Mouse (Mus musculus) lung, embryonic 14.5 days (tissue): ENCODE measurements around the gene Tcf7l2. TPM values are rescaled to one million over a fixed set of nuclear protein-coding genes. Genes with fewer than 3 reads are reported as not detected.

Experiments used
- ATAC-seq: fragments of 200-750 bp; cut with Nextera tagmentation; 2 replicates; pipeline ENCODE4 v1.8.0; 2017; ENCODE audit warnings: mild to moderate bottlenecking, moderate TSS enrichment, moderate library complexity; ENCODE audit not compliant: insufficient read depth
- DNase-seq: peaks from one replicate; pipeline ENCODE4 v3.0.0-alpha.2; 2015
- H3K27ac ChIP-seq: fragments of 300-500 bp; sonication (generic); 2 replicates; pipeline ENCODE4 v1.5.1; 2014; ENCODE audit warnings: low read depth, mild to moderate bottlenecking, moderate library complexity
- H3K27me3 ChIP-seq: fragments of 300-500 bp; sonication (generic); 2 replicates; pipeline ENCODE4 v1.6.1; 2014; ENCODE audit warnings: low read length, control low read depth; ENCODE audit not compliant: insufficient read depth
- H3K36me3 ChIP-seq: fragments of 300-500 bp; sonication (generic); 2 replicates; pipeline ENCODE4 v1.6.1; 2014; ENCODE audit warnings: control low read depth; ENCODE audit not compliant: insufficient read depth
- H3K4me1 ChIP-seq: fragments of 300-500 bp; sonication (generic); 2 replicates; pipeline ENCODE4 v1.6.1; 2014; ENCODE audit warnings: antibody characterized with exemption, control low read depth; ENCODE audit not compliant: insufficient read depth
- H3K4me2 ChIP-seq: fragments of 300-500 bp; sonication (generic); 2 replicates; pipeline ENCODE4 v1.6.1; 2014; ENCODE audit warnings: mild to moderate bottlenecking
- H3K4me3 ChIP-seq: fragments of 300-500 bp; sonication (generic); 2 replicates; pipeline ENCODE4 v1.5.1; 2014; ENCODE audit warnings: low read depth, low read length
- H3K9ac ChIP-seq: fragments of 300-500 bp; sonication (generic); 2 replicates; pipeline ENCODE4 v1.6.1; 2014
- H3K9me3 ChIP-seq: fragments of 300-500 bp; sonication (generic); 2 replicates; pipeline ENCODE4 v1.6.1; 2016; ENCODE audit warnings: low read depth, low read length, control low read depth
- CTCF ChIP-seq: IDR thresholded peaks from 2 replicates; pipeline ENCODE4 v1.5.1; 2016; ENCODE audit warnings: antibody characterized with exemption, low read depth
- WGBS: fragments of 180-500 bp; shearing (Covaris S2); extraction: QIAGEN DNeasy Blood & Tissue Kit; methylation state at CpG from one replicate; pipeline ENCODE4 v1.1.7; 2014; 5-methylcytosine and 5-hydroxymethylcytosine counted together
- polyA plus RNA-seq: library from polyadenylated mRNA; unstranded; fragments of >200 nt; fragmentation: Nextera tagmentation; extraction: Ambion mirVana; gene quantifications from 2 replicates; pipeline ENCODE4 v1.2.1, GENCODE M21; 2014

Gene Tcf7l2
- polyA plus RNA-seq, 1 experiment from 2014 or later, result 57.1 TPM

GRCm38 (mm10) chr19:55747237-55747925 is 5.8 kb downstream of the Tcf7l2 start:
- DNase-seq, result no peak
- Histone ChIP-seq H3K27me3 (no peaks in the 10 kb centered on the region), H3K9ac (no peak overlapping the region), H3K4me1 (peaks cover 37% of the 10 kb centered on the region), H3K4me2 (peak overlapping the region; percentile 27; the same call in 1 of the 2 replicates), H3K27ac (no peak overlapping the region), H3K9me3 (no peaks in the 10 kb centered on the region), H3K4me3 (no peak overlapping the region), H3K36me3 (no peaks in the 10 kb centered on the region)
- TF ChIP-seq CTCF, result no peak
- 24% methylated on average over 13 of the region's 13 CpGs for WGBS
- ATAC-seq, result no peak

DNA sequence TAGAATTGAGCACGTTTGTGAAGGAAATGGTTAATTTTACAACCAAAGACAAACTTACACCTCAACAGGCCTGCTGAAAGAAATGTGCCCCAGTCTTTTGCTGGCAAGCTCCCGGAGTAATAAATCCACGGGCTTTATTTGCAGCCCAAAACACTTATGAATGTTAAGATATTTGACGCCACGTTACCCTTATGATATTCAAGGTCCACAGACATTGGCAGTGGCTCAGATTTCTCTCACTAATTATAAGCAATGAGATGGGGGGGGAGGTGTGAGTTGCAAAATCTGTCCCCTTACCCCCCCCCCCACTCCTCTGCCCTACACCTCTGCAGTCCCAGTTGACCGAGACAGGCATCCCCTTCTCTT is 6.3 kb downstream of the Tcf7l2 start:
- H3K4me2 ChIP-seq, result peak overlapping the region; percentile 27; the same call in 1 of the 2 replicates
- H3K4me1 ChIP-seq, result peaks cover 37% of the 10 kb centered on the region
- DNase-seq (peak; percentile 47), ATAC-seq (no peak)
- TF ChIP-seq CTCF, result no peak
- no peaks in the 10 kb centered on the region for H3K36me3 ChIP-seq
- no peak overlapping the region for H3K9ac ChIP-seq
- WGBS, result 24% methylated on average over 6 of the region's 6 CpGs
- no peaks in the 10 kb centered on the region for H3K27me3 ChIP-seq
- no peaks in the 10 kb centered on the region for H3K9me3 ChIP-seq
- no peak overlapping the region for H3K4me3 ChIP-seq
- H3K27ac ChIP-seq, result no peak overlapping the region

DNA sequence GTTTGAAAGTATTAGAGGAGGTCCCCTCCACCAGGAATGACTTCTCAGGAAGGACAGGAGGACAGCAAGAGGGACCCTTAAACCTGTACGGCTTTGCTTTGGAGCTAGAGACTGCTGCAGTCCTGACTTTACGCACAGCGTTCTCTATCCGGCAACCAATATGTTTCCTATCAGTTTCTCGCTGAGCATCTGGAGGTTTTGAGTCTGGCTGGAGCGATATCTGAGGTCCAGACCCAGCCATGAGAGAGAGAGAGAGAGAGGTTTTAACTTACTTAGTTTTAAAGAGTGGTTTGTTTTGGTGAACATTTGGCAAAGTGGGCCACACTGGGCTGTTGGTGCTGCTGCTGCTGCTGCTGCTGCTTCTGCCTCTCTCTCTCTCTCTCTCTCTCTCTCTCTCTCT is 7.2 kb downstream of the Tcf7l2 start:
- 36% methylated on average over 6 of the region's 6 CpGs for WGBS
- no peaks in the 10 kb centered on the region for H3K9me3 ChIP-seq
- TF ChIP-seq CTCF, result no peak
- no peak for ATAC-seq
- H3K27me3 ChIP-seq, result no peaks in the 10 kb centered on the region
- H3K27ac ChIP-seq, result no peak overlapping the region
- H3K4me2 ChIP-seq, result peak overlapping the region; percentile 13; the same call in 1 of the 2 replicates
- peaks cover 37% of the 10 kb centered on the region for H3K4me1 ChIP-seq
- DNase-seq, result peak; percentile 41
- no peak overlapping the region for H3K9ac ChIP-seq
- no peak overlapping the region for H3K4me3 ChIP-seq
- no peaks in the 10 kb centered on the region for H3K36me3 ChIP-seq

- Histone ChIP-seq H3K9ac (no peak overlapping the region), H3K27me3 (no peaks in the 10 kb centered on the region), H3K36me3 (no peaks in the 10 kb centered on the region), H3K4me3 (no peak overlapping the region), H3K27ac (no peak overlapping the region), H3K9me3 (no peaks in the 10 kb centered on the region), H3K4me2 (peak overlapping the region; percentile 12; the same call in 1 of the 2 replicates), H3K4me1 (peaks cover 37% of the 10 kb centered on the region)
- TF ChIP-seq CTCF, result no peak
- DNase-seq (no peak), ATAC-seq (no peak)
- WGBS, result 39% methylated on average over 7 of the region's 7 CpGs
These were observed 7.9 kb downstream of the Tcf7l2 start for GRCm38 (mm10) chr19:55749532-55749931.

DNA sequence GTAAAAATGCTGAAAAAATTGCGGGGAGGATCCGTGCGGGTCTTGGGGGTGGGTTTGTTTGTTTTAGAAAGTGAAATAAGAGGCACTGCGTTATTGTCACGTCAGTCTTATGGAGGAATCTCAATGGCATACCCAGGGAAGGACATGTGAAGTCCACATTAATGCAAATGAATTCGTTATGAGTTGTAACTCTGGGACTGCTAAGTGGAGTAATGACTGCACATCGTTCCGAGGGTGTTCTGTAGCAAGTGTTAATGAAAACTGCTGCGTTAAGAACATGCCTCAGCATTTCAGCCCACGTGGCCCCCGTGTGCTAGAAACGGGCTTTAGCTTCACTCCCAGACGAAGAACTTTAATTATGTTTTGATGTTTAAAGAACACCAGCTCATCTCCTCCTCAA is 8.4 kb downstream of the Tcf7l2 start:
- Histone ChIP-seq H3K36me3 (0 out of 2 replicates have a peak, but pooled peaks cover 3% of the 10 kb centered on the region), H3K27me3 (no peaks in the 10 kb centered on the region), H3K27ac (no peak overlapping the region), H3K9ac (no peak overlapping the region), H3K4me2 (no peak overlapping the region), H3K4me1 (peaks cover 34% of the 10 kb centered on the region), H3K4me3 (no peak overlapping the region), H3K9me3 (no peaks in the 10 kb centered on the region)
- ATAC-seq (no peak), DNase-seq (no peak)
- TF ChIP-seq CTCF, result no peak
- 42% methylated on average over 13 of the region's 13 CpGs for WGBS

GRCm38 (mm10) chr19:55750465-55750864 is 8.8 kb downstream of the Tcf7l2 start:
- Histone ChIP-seq H3K36me3 (0 out of 2 replicates have a peak, but pooled peaks cover 3% of the 10 kb centered on the region), H3K4me3 (no peak overlapping the region), H3K9ac (no peak overlapping the region), H3K9me3 (no peaks in the 10 kb centered on the region), H3K4me1 (peaks cover 30% of the 10 kb centered on the region), H3K27ac (no peak overlapping the region), H3K27me3 (no peaks in the 10 kb centered on the region), H3K4me2 (no peak overlapping the region)
- TF ChIP-seq CTCF, result no peak
- no peak for ATAC-seq
- DNase-seq, result no peak
- 61% methylated on average over 7 of the region's 7 CpGs for WGBS

- 57% methylated on average over 8 of the region's 8 CpGs for WGBS
- Histone ChIP-seq H3K36me3 (peaks cover 8% of the 10 kb centered on the region; the same call in 1 of the 2 replicates), H3K4me2 (no peak overlapping the region), H3K27me3 (no peaks in the 10 kb centered on the region), H3K9me3 (no peaks in the 10 kb centered on the region), H3K4me3 (no peak overlapping the region), H3K9ac (no peak overlapping the region), H3K4me1 (peaks cover 20% of the 10 kb centered on the region), H3K27ac (no peak overlapping the region)
- TF ChIP-seq CTCF, result no peak
- ATAC-seq, result no peak
- no peak for DNase-seq
These were observed 11.2 kb downstream of the Tcf7l2 start for GRCm38 (mm10) chr19:55752861-55753260.
